Mouse (Mus musculus): ENCODE data around the gene Smo. TPM values are rescaled to one million over a fixed set of nuclear protein-coding genes. Genes with fewer than 3 reads are reported as not detected.

Smo gene
- polyA plus RNA-seq, 1 experiment from 2014 or later: 12.3 TPM

DNA sequence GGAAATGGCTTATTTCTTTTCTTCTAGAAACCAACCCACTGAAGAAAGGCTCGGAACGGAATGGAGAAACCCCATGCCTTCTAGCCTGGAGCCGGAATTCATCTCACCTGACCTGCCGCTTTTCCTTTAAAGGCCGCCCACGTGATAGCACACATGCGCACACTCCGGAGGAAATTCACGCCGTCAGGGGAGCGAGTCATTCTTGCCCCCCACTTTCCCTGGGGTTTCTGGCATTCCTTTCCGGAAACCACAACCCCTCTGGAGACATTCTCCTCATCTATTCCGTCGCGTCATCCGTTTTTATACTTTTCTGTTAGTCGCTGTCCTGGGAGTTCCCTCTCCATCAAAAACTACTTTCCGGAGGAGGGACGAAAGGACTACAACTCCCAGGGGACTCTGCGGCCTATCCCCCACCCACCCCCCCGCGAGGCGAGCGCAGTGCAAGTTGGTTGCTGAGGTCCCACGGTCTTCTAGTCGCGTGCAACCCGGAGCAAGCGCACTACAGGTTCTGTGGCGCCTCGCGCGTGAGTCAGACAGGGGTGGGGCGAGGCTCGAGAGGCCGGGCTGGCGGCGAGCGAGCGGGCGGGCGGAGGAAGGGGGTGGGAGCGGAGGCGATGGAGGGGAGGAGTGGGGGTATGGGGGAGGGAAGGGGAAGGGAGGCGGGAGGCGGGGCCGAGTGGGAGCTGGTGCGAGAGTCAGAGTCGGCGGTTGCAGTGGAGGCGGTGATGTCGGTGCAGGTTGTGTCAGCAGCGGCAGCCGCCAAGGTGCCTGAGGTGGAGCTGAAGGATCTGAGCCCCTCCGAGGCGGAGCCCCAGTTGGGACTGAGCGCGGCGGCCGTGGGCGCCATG, 32.7 kb downstream of the Smo start, which contains the start of gene Ahcyl2:
Ahcyl2 (plus strand) TSS at position 199 of the 848 bp plus-strand sequence.
- WGBS: under 1% methylated on average over 50 of the region's 61 CpGs
- Histone ChIP-seq H3K9me3 (no peaks in the 10 kb centered on the region), H3K27me3 (replicated peaks) (no peaks in the 10 kb centered on the region), H3K4me3 (peak within 1 kb of the TSS; percentile 97), H3K4me2 (peak within 1 kb of the TSS; percentile 58), H3K36me3 (replicated peaks) (no peaks in the 10 kb centered on the region), H3K9ac (peak within 1 kb of the TSS; percentile 87), H3K4me1 (peaks cover 20% of the 10 kb centered on the region), H3K27ac (peak within 1 kb of the TSS; percentile 95)
- peak; percentile 98 for ATAC-seq (replicated peaks)

DNA sequence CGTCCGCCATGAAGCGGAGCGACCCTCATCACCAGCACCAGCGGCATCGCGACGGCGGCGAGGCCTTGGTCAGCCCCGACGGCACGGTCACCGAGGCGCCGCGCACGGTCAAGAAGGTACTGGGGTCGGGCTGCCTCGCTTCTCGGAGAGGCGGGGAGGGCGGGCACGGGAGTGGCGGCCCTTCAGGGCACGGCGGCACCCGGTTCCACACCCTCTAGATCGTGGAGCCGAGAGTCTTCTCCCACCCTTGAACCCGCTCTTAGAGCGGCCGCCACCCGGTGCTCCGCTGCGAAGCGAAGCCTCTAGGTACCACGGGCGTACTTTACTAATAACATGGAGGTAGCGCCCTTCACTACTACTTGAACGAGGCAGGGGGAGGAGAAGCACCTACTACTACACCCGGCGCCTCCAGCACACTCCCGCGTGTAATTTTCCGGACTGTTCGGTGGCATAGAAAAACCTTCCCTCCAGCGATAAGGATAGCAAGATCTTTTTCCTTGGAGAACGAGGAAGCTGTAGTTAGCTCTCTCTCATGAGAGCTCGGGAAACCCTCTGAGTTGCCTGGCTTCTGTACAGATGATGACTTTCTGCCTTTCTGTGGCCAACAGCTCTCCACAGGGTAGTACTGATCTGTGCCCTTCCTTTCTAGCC, 33.6 kb downstream of the Smo start:
- Histone ChIP-seq H3K36me3 (replicated peaks) (no peaks in the 10 kb centered on the region), H3K4me3 (peak overlapping the region; percentile 97), H3K4me1 (peaks cover 20% of the 10 kb centered on the region), H3K9me3 (no peaks in the 10 kb centered on the region), H3K4me2 (peak overlapping the region; percentile 58), H3K27ac (peak overlapping the region; percentile 95), H3K9ac (peak overlapping the region; percentile 87), H3K27me3 (replicated peaks) (no peaks in the 10 kb centered on the region)
- WGBS: under 1% methylated on average over 50 of the region's 50 CpGs
- ATAC-seq (replicated peaks): no peak; the same call in 1 of the 2 replicates

DNA sequence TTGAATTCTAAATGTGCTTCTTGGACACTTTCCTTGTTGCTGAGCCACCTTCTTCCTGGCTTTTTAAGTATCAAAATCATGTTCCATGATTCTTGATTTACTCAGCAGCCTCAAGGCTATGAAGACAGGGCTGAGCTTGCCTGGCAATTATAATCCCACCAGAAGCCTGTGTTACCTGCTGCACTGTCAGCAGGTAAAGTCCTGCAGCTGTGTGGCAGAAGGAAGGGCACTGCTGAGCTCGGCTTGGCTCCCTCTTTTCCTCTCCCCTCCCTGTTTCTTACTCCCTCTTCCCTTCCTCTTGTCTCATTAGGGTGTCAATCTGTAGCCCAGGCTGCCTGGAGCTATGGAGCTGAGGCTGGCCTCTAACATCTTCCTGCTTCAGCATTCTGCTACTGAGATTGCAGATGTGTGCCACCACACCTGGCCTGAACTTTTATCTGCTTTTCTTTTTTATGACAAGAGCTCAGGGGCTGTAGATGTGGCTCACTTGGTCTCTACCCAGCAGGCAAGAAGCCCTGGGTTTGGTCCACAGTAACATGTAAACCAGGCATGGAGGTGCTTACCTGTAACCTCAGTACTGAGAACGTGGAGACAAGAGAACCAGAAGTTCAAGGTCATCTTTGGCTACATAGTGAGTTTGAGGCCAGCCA, 35.5 kb downstream of the Smo start:
- H3K27ac ChIP-seq: no peak overlapping the region
- no peaks in the 10 kb centered on the region for H3K27me3 ChIP-seq (replicated peaks)
- H3K9ac ChIP-seq: no peak overlapping the region
- H3K36me3 ChIP-seq (replicated peaks): no peaks in the 10 kb centered on the region
- no peak overlapping the region for H3K4me2 ChIP-seq
- no peak overlapping the region for H3K4me3 ChIP-seq
- ATAC-seq (replicated peaks): no peak
- H3K9me3 ChIP-seq: no peaks in the 10 kb centered on the region
- 61% methylated on average over 2 of the region's 2 CpGs for WGBS
- H3K4me1 ChIP-seq: peaks cover 20% of the 10 kb centered on the region

DNA sequence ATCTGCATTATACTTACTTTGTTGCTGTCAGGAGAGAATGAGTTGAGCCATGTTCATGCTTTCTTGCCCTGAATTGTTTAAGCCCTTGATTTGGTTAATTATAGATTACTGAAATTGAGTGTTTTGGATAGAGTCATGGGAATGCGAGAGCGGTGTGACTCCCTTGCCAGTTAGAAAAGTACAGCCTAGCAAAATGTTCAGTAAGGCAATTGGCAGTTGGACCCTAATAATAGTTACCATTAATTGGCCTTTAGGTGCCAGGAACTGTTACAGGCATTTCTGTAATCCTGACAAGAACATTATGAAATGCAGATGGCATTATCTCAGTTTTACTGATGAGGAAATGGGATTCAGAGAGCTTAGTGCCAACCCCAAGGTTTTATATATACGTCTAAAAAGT, 36.9 kb downstream of the Smo start:
- ATAC-seq (replicated peaks): no peak
- Histone ChIP-seq H3K4me1 (peaks cover 20% of the 10 kb centered on the region), H3K4me3 (no peak overlapping the region), H3K9ac (no peak overlapping the region), H3K4me2 (no peak overlapping the region), H3K9me3 (no peaks in the 10 kb centered on the region), H3K36me3 (replicated peaks) (no peaks in the 10 kb centered on the region), H3K27me3 (replicated peaks) (no peaks in the 10 kb centered on the region), H3K27ac (no peak overlapping the region)
- 84% methylated on average over 3 of the region's 3 CpGs for WGBS

DNA sequence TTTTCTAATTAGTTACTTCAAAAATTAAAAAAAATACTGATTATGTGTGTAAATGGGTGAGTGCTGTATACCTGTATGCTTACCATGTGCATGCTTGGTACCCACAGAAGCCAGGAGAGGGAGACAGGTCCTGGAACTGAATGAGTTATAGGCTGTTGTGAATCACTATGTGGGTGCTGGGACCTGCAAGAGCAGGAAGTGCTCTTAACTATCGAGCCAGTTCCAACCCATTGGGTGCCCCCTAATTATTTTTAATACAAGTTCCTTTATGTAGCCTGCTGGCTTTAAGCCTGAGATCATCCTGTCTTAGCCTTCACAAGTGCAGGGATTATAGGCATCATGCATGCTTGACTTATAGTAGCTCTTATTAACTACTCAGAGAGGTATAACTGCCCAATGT, 38.9 kb downstream of the Smo start:
- H3K4me1 ChIP-seq: peaks cover 18% of the 10 kb centered on the region
- 90% methylated on average over 1 of the region's 1 CpGs for WGBS
- no peak overlapping the region for H3K4me3 ChIP-seq
- H3K9ac ChIP-seq: no peak overlapping the region
- H3K27ac ChIP-seq: no peak overlapping the region
- no peak for ATAC-seq (replicated peaks)
- no peaks in the 10 kb centered on the region for H3K27me3 ChIP-seq (replicated peaks)
- no peak overlapping the region for H3K4me2 ChIP-seq
- H3K36me3 ChIP-seq (replicated peaks): no peaks in the 10 kb centered on the region
- no peaks in the 10 kb centered on the region for H3K9me3 ChIP-seq

DNA sequence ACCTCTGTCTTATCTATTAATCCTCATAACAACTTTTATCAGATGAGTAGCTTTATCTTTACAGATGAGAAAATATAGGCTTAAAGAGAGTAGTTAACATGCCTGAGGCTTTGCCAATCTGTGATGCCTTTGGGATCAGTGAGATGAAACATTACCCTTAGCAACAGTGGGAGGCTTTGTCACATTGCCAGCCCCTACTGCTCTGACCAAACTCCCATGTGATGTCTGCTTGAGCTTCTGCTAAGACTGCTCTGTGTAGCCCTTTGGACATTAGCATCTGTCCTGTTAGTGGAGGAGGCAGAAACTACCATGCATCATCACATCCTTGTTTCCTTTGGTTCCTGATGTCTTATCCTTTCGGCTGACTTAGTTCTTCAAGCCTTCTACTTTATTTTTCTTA, 40.3 kb downstream of the Smo start:
- H3K27ac ChIP-seq: no peak overlapping the region
- H3K4me2 ChIP-seq: no peak overlapping the region
- H3K4me3 ChIP-seq: no peak overlapping the region
- no peaks in the 10 kb centered on the region for H3K27me3 ChIP-seq (replicated peaks)
- no peaks in the 10 kb centered on the region for H3K36me3 ChIP-seq (replicated peaks)
- WGBS: 87% methylated on average over 1 of the region's 1 CpGs
- no peak overlapping the region for H3K9ac ChIP-seq
- peaks cover 8% of the 10 kb centered on the region; the same call in 1 of the 2 replicates for H3K4me1 ChIP-seq
- H3K9me3 ChIP-seq: no peaks in the 10 kb centered on the region
- ATAC-seq (replicated peaks): no peak

DNA sequence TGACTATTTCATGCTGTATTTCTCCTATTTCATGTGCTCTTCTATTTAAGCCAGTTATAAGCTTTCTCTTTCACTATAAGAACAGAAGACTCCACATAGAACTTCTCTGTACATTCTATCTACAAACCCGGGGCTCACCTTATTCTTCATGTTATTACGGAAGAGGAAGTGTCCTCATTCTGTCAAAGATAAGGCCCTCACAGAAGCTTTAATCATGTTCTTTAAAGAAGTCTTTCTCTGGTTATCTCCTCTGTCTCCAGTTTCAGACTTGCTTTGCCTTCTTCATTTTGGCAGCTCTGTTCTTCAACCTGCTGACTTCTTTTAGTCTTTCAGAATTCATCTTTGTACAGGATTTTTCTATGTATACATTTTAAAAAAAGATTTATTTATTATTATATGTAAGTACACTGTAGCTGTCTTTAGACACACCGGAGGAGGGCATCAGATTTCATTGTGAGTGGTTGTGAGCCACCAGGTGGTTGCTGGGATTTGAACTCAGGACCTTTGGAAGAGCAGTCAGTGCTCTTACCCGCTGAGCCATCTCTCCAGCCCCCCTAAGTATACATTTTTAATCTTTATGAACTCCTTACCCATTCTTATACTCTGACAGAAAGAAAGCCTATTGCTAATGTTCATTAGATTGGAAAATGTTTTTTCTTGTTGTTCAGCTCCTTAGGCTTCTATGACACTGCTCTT, 41.4 kb downstream of the Smo start:
- H3K36me3 ChIP-seq (replicated peaks): no peaks in the 10 kb centered on the region
- no peaks in the 10 kb centered on the region for H3K27me3 ChIP-seq (replicated peaks)
- no peaks in the 10 kb centered on the region for H3K4me1 ChIP-seq
- no peak overlapping the region for H3K4me3 ChIP-seq
- no peaks in the 10 kb centered on the region for H3K9me3 ChIP-seq
- WGBS: 85% methylated on average over 4 of the region's 4 CpGs
- H3K9ac ChIP-seq: no peak overlapping the region
- H3K4me2 ChIP-seq: no peak overlapping the region
- ATAC-seq (replicated peaks): no peak
- H3K27ac ChIP-seq: no peak overlapping the region

DNA sequence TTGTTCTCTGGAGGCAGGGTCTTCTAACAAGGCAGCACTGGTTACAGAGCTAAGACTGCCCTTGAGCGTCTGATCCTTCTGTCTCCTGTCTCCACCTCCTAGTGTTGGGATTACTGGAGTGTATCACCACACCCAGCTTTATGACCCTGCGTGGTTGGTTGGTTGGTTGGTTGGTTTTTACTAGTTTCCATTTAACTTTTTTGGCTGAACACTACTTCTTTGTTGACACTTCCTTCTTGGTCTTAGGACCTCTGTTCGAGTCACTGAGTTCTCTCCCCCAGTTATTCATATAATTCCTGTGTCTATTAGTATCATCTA, 41.9 kb downstream of the Smo start:
- Histone ChIP-seq H3K9me3 (no peaks in the 10 kb centered on the region), H3K4me2 (no peak overlapping the region), H3K36me3 (replicated peaks) (no peaks in the 10 kb centered on the region), H3K4me3 (no peak overlapping the region), H3K27me3 (replicated peaks) (no peaks in the 10 kb centered on the region), H3K4me1 (no peaks in the 10 kb centered on the region), H3K9ac (no peak overlapping the region), H3K27ac (no peak overlapping the region)
- 80% methylated on average over 3 of the region's 3 CpGs for WGBS
- ATAC-seq (replicated peaks): no peak

DNA sequence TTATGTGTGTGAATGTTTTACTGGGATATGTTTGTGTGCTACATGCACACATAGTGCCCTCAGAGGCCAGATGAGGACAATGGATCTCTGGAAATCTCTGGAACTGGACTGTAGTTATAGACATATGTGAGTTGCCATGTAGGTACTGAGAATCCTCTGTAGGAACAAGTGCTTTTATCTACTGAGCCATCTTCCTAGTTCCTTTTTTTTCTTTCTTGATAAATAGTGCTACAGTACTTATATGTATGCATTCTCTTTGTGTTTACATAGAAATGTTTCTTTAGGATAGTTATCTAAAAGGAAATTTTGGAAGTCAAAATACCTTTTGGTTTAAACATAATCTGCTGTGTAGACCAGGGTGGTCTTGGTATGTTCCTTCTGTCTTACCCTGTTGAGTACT, 44.8 kb downstream of the Smo start:
- Histone ChIP-seq H3K4me1 (no peaks in the 10 kb centered on the region), H3K4me3 (no peak overlapping the region), H3K9me3 (no peaks in the 10 kb centered on the region), H3K27me3 (replicated peaks) (no peaks in the 10 kb centered on the region), H3K27ac (no peak overlapping the region), H3K9ac (no peak overlapping the region), H3K36me3 (replicated peaks) (no peaks in the 10 kb centered on the region), H3K4me2 (no peak overlapping the region)
- ATAC-seq (replicated peaks): no peak

DNA sequence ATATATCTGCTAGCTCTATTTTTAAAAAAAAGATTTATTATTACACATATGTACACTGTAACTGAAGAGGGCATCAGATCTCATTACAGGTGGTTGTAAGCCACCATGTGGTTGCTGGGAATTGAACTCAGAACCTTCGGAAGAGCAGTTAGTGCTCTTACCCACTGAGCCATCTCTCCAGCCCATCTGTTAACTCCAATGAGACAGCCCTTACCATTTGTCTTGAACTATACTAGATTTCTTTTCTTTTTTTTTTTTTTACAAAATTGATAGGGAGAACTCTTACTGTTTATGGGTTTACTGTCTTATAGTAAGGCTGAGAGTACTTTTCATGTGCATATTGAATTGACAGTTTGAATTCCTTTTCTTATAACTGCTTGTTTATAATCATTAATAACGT, 45.3 kb downstream of the Smo start:
- Histone ChIP-seq H3K27ac (no peak overlapping the region), H3K27me3 (replicated peaks) (no peaks in the 10 kb centered on the region), H3K9me3 (no peaks in the 10 kb centered on the region), H3K4me1 (no peaks in the 10 kb centered on the region), H3K36me3 (replicated peaks) (no peaks in the 10 kb centered on the region), H3K9ac (no peak overlapping the region), H3K4me2 (no peak overlapping the region), H3K4me3 (no peak overlapping the region)
- 98% methylated on average over 2 of the region's 2 CpGs for WGBS
- no peak for ATAC-seq (replicated peaks)

DNA sequence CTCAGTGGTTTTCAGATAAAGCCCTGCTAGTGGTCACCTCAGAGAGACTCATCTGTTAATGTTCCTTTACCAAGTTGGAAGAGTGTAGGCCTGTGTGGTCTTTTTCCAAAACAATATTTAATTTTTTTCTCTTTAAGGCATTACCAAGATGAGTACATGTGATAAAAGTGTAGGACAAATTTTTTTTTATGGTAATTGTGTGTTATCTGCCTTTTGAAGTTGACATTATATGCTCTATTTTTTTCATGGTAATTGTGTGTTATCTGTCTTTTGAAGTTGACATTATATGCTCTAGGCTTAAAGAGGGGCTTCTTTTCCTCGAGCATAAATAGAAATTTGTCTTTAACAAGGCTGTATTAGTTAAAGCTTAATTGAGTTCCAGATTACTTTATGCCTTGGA, 46.9 kb downstream of the Smo start:
- H3K36me3 ChIP-seq (replicated peaks): no peaks in the 10 kb centered on the region
- H3K27ac ChIP-seq: no peak overlapping the region
- no peak overlapping the region for H3K9ac ChIP-seq
- H3K4me2 ChIP-seq: no peak overlapping the region
- ATAC-seq (replicated peaks): no peak
- 63% methylated on average over 1 of the region's 1 CpGs for WGBS
- no peak overlapping the region for H3K4me3 ChIP-seq
- no peaks in the 10 kb centered on the region for H3K4me1 ChIP-seq
- H3K27me3 ChIP-seq (replicated peaks): no peaks in the 10 kb centered on the region
- no peaks in the 10 kb centered on the region for H3K9me3 ChIP-seq

DNA sequence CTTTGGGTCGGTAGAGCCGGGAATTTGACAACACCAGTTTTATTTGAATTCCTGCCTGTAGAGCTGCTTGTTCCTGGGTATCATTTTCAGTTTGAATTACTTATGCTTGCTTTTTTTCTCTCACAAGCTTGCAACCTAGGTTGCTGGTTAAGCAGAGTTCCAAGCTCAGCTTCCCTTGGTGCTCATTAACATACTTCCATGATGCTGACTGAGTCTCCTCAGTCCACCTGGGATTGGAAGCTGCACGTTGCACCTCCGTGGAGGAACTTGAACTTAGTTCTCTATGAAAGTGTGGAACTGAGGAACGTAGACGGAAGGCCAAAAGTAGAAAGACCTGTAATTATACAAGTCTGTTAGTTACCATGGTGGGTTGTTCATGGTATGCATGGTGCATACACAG, 48.7 kb downstream of the Smo start:
- Histone ChIP-seq H3K36me3 (replicated peaks) (no peaks in the 10 kb centered on the region), H3K9ac (no peak overlapping the region), H3K4me1 (peaks cover 4% of the 10 kb centered on the region; the same call in 1 of the 2 replicates), H3K27me3 (replicated peaks) (no peaks in the 10 kb centered on the region), H3K4me3 (no peak overlapping the region), H3K4me2 (no peak overlapping the region), H3K27ac (no peak overlapping the region), H3K9me3 (no peaks in the 10 kb centered on the region)
- no peak for ATAC-seq (replicated peaks)
- 91% methylated on average over 6 of the region's 6 CpGs for WGBS
